Mouse (Mus musculus): ENCODE measurements at regions not wholly inside any gene's neighbourhood (a gene's known extent, or its start where the extent isn't known, plus 50 kb on each side); places are given as distances from the start of the nearest gene placed in this dataset.

- TF ChIP-seq CTCF (IDR thresholded peaks at IDR 0.05; ENCODE audit: borderline replicate concordance, extremely low read depth, insufficient read depth, insufficient read length) (no peak), POLR2A (IDR thresholded peaks at IDR 0.05; ENCODE audit: borderline replicate concordance, extremely low read depth, insufficient read depth, insufficient read length, poor library complexity, severe bottlenecking) (no peak)
Observed at GRCm38 (mm10) chr12:71566371-71566770, 256.7 kb downstream of the Dact1 start.

Data from brain, embryonic 14.5 days (tissue).